Mouse (Mus musculus) liver, embryonic 12.5 days (tissue): ENCODE measurements around the gene Tm4sf5. TPM values are rescaled to one million over a fixed set of nuclear protein-coding genes. Genes with fewer than 3 reads are reported as not detected.

Experiments
- polyA plus RNA-seq: library from polyadenylated mRNA; unstranded; fragments of >200 nt; fragmentation: Nextera tagmentation; extraction: Ambion mirVana; gene quantifications from 2 replicates; pipeline ENCODE4 v1.2.1, GENCODE M21; 2016

The Tm4sf5 gene
- polyA plus RNA-seq, 1 experiment from 2014 or later = 2.9 TPM

Other genes starting within 250 kb of the Tm4sf5 start
- 24.7 and 26.8 TPM in 2 replicates for gene Alox12, start 249.9 kb upstream of the Tm4sf5 start, polyA plus RNA-seq
- gene Alox12e, start 182.6 kb upstream of the Tm4sf5 start, polyA plus RNA-seq = 0.12 and 0.20 TPM in 2 replicates
- gene Alox15, start 153.2 kb upstream of the Tm4sf5 start, polyA plus RNA-seq = 0.88 and 1.9 TPM in 2 replicates
- 28.6 and 29.7 TPM in 2 replicates for gene Pelp1, start 95.2 kb upstream of the Tm4sf5 start, polyA plus RNA-seq
- 17.9 and 22.5 TPM in 2 replicates for gene Arrb2, start 72.6 kb upstream of the Tm4sf5 start, polyA plus RNA-seq
- gene Med11, start 53.3 kb upstream of the Tm4sf5 start, polyA plus RNA-seq = 19.7 and 21.7 TPM in 2 replicates
- 0.12 and 0.23 TPM in 2 replicates for gene Zmynd15, start 45.8 kb upstream of the Tm4sf5 start, polyA plus RNA-seq
- gene Cxcl16, start 45.3 kb upstream of the Tm4sf5 start, polyA plus RNA-seq = 0.87 and 1.1 TPM in 2 replicates
- 0.42 and 0.44 TPM in 2 replicates for gene Vmo1, start 9.4 kb downstream of the Tm4sf5 start, polyA plus RNA-seq
- gene Gltpd2, start 14.0 kb downstream of the Tm4sf5 start, polyA plus RNA-seq = 15.3 and 17.5 TPM in 2 replicates
- 415 and 437 TPM in 2 replicates for gene Psmb6, start 20.1 kb downstream of the Tm4sf5 start, polyA plus RNA-seq
- gene Gm40193, start 27.7 kb downstream of the Tm4sf5 start, polyA plus RNA-seq = not detected in 2 replicates
- 2.0 and 2.6 TPM in 2 replicates for gene Pld2, start 34.8 kb downstream of the Tm4sf5 start, polyA plus RNA-seq
- 8.3 and 8.7 TPM in 2 replicates for gene Mink1, start 57.6 kb downstream of the Tm4sf5 start, polyA plus RNA-seq
- gene 4930544D05Rik, start 110.6 kb downstream of the Tm4sf5 start, polyA plus RNA-seq = not detected in 2 replicates
- not detected in 2 replicates for gene Chrne, start 114.0 kb downstream of the Tm4sf5 start, polyA plus RNA-seq
- 5.5 and 5.6 TPM in 2 replicates for gene Gp1ba, start 133.9 kb downstream of the Tm4sf5 start, polyA plus RNA-seq
- gene Rnf167, start 142.0 kb downstream of the Tm4sf5 start, polyA plus RNA-seq = 73.6 and 86.1 TPM in 2 replicates
- 77.3 and 83.3 TPM in 2 replicates for gene Slc25a11, start 142.2 kb downstream of the Tm4sf5 start, polyA plus RNA-seq
- 1,519 and 1,532 TPM in 2 replicates for gene Pfn1, start 149.4 kb downstream of the Tm4sf5 start, polyA plus RNA-seq
- 6.7 and 7.6 TPM in 2 replicates for gene Eno3, start 152.0 kb downstream of the Tm4sf5 start, polyA plus RNA-seq
- 76.8 and 84.5 TPM in 2 replicates for gene Spag7, start 164.2 kb downstream of the Tm4sf5 start, polyA plus RNA-seq
- gene Camta2, start 182.9 kb downstream of the Tm4sf5 start, polyA plus RNA-seq = 6.1 and 6.4 TPM in 2 replicates
- gene Inca1, start 194.9 kb downstream of the Tm4sf5 start, polyA plus RNA-seq = 0.41 and 0.97 TPM in 2 replicates
- gene Kif1c, start 195.3 kb downstream of the Tm4sf5 start, polyA plus RNA-seq = 1.0 and 1.1 TPM in 2 replicates